Mouse (Mus musculus) urinary bladder, postnatal 10 days (tissue): Measurements from ENCODE around the gene Pak7.
A peak's percentile ranks its signal among the peaks of the same experiment; 100 is the strongest.

ENCODE experiments used
- DNase-seq: peaks from one replicate; pipeline ENCODE4 v3.0.0; 2022; ENCODE audit warnings: low spot score

Gene Pak7

DNA sequence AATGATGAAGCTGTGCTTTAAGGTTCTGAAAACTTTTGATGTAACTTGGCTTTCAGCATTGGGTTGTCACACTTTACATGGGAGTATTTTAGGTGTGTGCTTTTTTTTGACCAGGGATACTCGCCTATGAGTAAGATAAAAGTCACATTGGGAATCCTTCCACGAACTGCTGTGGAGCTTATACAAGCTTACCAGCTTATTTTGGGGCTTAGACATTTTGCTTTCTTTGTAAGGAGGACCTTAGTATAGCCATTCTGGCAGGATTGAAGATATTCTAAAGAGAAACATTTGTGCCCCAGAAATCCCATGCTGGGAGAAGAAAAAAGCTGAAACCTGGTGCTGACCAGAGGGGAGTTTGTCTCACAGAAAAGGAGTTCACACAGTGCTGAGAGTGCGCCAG lies 212.7 kb downstream of the Pak7 start:
- no peak for DNase-seq

DNA sequence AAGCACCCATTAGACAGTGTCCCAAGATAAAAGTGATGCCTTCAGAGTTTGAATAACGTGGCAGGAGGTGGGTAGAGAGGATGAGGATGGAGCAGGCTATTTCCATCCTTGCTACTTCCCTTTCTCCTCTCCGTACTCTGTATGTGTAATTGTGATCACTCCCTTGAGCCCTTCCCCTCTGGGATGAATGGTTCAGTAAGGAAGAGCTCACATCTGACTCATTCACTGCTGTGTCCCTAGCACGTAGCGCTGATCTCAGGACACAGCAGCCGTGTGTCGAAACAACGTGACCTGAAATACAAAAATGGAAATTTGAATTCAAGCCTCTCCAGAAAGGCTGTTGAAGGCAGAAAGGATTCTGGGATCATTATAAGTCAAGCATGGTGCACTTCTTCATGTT lies 237.0 kb downstream of the Pak7 start:
- DNase-seq = no peak

DNA sequence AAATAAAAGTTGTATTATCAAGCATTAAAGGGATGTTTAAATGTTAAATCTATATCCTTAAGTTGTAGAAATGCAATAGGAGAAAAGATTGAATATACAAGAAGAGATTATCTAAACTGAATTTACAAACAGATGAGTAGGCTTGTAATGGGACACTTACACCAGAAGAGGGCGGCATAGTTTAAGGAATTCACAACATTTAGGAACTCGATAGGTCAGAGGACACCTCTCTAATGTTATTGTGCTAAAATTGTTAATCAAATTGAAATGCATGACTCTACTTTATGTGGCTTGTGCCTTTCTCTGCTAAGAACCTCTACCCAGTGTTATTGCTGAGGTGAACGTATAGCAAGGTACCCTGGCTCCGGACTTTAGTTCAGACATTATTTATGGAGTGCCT lies 238.2 kb downstream of the Pak7 start:
- no peak for DNase-seq

DNA sequence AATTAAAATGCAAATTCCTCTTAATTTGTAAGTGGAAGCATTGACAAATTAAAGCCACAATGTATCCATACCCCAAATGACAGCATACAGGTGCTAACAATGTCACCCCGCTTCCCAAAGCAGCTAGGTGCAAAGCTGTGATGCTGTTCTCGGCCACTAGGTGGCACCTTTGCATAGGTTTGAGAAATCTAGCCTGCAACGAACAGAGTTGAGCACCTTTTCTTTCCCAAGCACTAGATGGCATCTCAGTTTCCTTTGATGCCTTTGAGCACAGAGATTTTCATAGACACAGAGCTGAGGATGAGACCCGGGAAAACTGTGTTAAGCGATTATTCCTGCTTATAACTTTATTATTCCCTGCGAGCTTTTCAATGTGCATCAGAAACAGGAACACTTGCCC lies 238.8 kb downstream of the Pak7 start:
- peak; percentile 20 for DNase-seq

DNA sequence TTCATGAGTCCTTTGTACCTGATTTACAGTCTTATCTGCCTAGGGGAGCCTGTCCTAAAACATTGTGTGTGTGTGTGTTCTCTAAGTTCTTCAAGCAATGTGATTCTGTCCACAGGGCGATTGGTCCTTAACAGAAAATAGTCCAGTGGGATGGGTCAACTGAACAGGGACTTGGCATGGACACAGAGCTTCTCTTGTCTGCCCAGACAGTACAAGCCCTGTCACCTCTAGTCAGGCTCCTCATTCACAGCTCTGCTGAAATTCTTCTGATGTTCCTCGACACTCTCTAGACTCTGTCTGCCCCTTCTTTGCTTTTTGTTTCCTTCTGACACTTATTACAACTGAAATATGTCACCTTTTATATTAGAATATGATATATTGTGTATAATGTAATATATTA lies 247.0 kb downstream of the Pak7 start:
- DNase-seq = no peak

DNA sequence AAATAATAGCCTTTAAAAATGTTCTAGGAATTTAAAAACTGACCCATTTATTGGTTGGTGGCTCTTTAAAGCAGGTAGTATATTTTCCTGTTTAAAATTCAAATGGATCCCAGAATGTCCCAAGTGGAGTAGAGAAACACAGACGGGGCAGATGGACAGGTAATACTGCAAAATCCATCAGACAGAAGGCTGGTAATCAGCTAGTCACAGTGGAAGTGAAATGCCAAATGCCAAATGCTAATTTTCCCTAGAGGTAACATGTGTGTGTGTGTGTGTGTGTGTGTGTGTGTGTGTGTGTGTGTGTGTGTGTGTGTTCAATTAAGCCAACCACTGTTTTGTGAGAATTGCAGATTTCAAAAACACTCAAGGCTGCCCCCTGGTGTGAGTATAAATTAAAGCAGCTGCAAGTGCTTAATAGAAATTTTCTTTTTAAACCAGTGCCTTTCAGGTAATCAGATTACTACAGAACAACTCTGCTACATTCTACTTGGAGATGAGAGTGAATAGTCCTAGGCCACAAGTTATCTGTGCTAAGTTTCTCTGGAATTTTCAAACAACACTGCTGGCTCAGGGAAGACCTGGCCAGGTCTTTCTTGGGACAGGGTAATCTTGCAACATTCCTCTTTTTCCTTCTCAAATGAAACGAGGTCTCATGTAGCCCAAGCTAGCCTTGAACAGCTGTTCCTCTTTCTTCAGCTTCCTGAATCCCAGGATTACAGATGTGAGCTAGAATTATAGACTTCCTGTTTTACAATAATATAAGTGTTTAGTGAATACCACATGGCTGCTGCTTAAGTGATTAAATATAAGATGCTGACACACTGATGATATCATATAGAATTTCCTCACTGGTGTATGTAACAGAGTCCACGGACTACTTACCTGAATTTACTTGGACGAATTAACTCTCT lies 248.4 kb downstream of the Pak7 start:
- DNase-seq = no peak

DNA sequence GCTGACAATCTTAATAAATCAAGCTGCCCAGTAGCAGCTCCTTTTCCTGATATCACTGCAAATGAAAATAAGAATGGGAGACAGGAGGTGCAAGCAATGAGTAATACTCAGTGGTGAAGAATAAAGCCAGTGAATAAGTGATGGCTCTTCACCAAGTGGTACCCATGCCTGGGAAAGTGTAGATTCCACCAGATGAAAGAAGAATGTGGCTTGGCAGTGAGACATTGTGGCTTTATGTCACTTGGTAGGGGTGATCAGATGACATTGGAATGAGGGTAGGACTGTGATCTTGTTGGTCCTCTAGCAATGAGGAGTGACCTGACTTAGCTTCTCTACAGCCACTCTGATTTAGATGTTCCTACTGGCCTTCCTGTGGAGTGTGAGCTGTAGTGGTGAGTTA lies 249.3 kb downstream of the Pak7 start:
- DNase-seq = no peak

DNA sequence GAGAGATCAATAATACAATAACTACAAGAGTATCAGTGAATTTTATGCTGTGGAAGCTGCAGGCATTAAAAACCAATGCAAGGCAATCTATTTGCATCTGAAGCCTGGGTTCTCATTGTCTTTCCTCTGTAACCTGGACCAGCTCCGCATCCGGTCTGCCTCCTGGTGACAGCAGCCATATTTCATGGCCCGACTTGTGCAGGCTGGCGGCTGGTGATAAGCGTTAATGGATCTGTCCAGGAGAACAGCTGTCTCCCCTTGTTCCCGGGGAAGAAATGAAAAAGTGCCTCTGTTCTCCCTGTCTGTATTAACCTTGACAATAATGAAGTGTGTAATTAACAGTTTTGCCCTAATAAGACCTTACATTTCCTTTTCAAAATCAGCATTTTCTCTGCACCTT lies 265.9 kb downstream of the Pak7 start:
- no peak for DNase-seq

DNA sequence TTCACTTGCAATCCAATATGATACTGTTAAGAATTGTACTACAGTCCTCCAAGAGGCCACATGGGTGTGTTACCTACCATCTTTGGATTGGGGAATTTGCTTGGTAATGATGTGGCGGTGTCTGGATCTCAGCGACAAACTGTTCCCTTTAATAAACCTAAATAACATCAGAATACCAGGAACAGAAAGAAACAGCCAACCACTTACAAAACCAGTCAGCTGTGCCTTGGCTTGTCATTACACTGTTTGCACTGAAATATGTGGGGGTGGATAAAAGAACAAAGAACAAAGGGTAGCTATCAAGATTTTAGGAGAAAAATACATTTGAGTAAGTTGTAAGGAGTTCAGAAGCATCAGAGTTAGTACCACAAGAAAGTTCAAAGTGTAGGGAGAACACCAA lies 269.8 kb downstream of the Pak7 start:
- no peak for DNase-seq

DNA sequence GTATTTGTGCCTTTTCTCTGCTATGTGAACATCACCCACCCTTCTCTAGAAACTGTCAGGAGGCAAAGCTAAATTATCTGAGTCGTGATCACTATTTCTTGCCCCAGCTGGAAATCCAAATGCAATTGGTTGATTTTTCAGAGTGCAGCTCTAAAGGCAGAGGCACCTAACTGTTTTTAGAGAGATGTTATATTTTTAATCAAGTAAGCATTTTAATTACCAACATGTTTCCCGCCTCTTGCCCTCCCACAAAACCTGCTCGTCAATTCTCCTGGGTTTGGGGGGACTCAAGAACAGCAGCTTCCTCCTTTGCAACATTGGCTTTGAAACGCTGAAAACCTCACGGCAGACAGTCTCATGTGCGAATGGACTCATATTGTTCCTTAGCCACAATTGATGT lies 274.4 kb downstream of the Pak7 start:
- no peak for DNase-seq

DNA sequence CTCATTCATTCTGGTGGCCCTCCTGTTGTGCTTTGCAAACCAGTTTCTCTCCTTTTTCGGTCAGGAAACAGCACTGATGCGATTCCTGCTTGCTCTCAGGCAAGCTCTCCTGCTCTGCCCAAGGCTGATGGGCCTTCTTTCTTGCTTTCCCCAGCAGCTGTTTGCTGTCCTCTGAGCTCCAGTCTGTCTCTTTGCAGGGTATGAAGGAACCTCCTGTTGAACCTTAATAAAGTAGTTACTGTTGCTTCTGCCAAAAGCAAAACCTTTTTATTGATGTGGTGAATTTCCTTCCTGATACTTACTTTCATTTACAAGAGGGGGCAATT lies 278.8 kb downstream of the Pak7 start:
- DNase-seq = no peak

DNA sequence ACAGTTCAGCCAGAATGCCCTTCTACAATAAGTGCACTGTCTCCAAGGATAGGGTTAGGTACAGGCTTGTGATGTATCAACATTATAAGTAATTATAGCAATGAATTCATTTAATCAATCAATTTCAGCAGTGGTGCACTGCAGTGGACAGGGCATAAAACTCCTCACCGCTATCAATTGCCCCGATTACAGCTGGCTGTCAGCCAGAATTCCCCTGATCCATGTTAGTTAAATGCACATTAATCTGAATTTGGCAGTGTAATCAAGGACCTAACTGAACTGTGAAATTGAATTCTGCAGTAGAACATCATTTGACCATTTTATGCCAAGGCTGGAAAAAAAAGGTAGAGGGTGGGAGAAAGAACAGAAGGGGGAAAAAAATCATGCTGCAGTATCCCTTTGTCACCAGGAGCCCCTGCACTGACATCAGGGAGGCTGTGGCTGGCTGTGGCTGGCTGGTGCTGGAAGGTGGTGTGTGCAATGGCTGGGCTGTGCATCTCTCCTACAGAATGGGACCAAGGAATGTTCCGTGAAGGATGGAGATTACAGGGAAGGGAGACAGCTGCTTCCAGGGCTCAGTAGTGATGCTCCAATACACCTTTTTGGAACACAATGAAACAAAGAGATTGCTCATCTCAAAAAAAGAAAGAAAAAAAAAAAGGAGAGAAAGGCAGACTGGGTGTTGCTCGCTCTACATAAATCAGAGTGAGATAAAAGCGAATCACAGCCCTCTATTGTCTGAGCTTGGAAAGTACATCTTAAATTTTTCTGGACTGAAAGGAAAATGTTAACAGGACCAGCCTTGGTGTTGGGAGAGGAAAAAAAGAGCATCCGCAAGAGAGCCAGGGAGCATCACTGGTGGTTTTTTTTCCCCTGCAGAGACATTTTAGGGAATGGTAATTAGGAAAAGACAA lies 279.4 kb downstream of the Pak7 start:
- DNase-seq = no peak

DNA sequence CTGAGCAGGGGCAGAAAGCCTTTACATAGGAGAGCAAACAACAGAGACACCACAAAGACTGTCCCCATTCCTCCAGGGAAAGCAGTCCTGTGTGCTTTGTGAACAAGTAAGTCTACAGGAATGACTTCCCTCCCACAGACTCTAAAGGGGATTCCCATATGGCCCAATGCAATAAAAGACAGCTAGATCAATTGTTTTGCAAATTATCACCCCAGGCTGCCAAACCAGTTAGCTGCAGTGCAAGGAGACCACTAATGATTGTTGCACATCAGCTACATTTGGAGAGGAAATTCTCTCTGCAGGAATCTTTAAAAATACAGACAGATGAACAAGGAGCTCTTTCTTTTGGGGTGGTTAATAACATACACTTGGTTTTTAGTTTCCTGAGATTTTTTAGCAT lies 280.2 kb downstream of the Pak7 start:
- DNase-seq = no peak

DNA sequence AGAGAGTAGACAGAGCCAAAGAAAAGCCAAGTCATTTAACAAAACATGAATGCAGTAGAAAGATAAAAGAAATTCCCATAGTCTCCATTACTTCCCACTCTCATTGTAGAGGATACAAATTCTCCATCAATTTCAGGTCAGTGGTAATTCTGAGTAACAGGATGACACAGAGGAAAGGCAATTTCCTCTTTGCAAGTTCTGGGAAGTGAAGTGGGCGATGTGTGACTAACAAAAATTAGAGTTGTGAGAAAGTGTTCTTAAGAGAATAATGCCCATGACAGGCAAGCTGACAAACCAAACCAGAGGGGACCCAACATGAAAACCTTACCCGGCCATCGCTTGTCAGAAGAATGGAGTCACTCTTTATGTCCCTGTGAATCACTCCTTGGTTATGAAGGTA lies 290.6 kb downstream of the Pak7 start:
- no peak for DNase-seq

DNA sequence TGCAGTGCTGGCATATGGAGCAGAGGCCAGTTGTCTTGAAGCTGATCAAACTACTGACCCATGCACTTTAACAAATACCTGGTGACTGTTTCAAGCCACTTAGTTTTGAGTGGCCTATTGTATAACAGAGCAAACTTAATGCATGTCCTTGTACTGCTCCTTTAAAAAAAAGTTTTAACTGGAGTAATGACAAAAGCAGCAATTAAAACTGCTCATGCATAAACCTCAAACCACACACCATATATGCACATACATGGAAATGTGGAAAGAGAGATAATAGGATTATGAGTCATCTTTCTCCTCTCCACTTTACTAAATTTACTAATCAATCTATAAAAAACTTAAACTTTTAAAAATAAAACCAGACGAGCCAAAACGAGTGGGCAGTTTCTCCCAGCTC lies 291.8 kb downstream of the Pak7 start:
- no peak for DNase-seq

DNA sequence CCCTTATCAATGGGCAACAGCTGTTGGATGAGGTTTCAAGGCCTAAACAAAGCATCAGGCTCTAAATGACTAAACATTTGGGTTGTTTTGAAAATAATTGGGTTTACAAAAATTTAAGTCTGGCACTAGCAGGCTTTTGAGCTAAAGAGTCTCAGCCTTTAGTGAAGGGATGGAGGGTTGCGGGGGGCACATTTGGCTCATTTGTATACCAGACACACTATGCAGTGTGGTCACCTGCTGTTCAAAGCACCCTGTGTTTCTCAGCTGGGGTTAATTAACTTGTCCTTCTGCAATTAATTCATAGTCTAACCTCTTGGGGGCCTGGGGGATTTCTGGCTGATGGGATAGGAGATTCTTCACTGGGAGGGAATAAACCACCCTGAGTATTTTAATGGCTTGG lies 323.4 kb downstream of the Pak7 start:
- DNase-seq = no peak

DNA sequence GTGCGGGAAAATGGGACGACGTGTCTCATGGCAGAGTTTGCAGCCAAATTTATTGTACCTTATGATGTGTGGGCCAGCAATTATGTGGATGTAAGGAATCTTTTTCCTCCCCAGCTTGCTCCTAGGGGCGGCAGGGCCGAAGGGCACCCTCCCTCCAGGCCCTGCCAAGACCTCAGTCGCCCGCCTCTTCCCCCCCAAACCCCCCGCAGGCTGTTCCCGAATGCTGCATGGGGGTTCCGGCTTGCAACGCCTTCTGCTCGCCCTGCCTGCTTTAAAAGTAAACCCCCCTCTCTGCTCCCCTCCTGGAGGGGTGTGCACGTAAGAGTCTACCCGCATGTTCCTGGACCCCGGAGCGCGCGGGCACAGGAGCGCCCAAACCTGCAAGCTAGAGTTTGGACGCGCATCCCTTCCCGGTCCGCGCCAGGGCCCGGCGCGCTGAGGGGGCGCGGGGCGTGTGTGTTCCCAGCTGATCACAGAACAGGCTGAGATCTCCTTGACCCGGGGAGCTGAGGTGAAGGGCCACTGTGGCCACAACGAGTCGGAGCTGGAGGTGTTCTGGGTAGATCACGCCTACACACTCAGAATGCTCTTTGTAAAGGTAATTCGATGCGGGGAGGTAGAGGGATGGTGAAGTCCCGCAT lies 328.6 kb downstream of the Pak7 start:
- DNase-seq = no peak

DNA sequence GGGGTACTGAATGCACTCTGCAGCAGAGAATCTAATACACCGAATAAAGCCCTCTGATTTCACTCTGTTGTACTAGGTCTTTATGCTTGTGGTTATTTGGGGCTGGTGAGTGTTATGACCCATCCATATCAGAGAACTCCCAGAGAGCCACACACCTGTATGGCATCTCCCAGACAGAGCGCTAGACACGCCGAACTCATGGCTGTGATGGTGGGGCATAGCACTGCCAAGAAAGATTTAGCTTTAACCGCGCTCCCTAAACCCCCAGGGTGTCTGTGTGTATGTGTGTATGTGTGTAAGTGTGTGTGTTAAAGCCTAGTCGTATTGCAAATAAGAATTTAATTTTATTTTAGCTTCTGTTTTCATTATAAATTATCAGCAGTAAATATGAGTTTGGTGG lies 329.4 kb downstream of the Pak7 start:
- no peak for DNase-seq

DNA sequence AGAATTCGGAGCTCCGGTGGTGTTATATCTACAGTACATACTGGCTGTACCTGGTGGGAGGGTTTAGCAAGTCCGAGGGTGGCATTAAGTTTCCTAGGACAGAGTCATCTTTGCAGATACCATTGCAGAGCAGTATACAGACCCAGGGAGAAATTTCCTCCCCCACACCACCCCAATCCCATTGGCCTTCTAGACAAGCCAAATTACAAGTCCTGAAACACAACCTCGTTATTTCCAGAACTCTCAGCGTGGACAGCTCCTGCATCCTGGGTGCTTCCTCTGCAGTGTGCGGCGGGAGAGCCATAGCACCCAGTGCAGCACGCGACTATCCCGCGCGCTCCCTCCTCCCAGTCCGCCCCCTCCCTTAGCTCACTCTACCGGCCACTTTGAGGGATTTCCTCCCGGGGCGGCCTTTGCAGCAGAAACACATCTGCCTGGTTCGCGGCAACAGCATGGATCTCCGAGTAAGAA lies 329.9 kb downstream of the Pak7 start:
- no peak for DNase-seq

DNA sequence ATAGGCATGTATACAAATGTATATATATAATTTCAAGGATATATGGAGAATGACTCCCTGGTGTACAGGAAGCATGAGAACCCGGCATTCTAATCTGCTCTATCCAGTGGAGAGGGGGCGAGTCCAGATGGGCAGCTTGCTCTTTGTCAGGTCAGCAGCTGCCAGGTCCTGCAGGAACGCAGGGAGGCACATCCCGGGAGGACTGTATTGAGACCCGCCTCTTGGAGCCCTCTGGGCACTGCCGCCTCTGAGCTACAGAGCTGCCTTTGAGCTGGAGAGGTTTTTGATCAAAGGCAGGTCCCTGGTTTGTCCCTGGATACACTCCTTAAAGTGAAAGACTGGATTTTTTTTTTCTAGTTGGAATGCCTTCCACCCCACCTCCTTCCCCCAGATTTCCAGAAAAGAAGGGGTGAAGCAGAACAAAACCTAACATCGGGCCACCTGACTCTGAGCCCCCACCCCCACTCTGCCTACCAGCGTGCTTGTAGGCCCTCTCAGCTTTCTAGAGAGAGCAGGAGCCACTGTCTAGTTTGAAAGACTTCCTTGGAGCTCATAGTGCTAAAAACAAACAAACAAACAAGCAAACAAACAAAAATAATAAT lies 336.0 kb downstream of the Pak7 start, which contains the start of gene Lamp5:
Gene Lamp5, plus strand, starts transcription at position 552 of the 602 bp plus-strand sequence.
- no peak for DNase-seq

DNA sequence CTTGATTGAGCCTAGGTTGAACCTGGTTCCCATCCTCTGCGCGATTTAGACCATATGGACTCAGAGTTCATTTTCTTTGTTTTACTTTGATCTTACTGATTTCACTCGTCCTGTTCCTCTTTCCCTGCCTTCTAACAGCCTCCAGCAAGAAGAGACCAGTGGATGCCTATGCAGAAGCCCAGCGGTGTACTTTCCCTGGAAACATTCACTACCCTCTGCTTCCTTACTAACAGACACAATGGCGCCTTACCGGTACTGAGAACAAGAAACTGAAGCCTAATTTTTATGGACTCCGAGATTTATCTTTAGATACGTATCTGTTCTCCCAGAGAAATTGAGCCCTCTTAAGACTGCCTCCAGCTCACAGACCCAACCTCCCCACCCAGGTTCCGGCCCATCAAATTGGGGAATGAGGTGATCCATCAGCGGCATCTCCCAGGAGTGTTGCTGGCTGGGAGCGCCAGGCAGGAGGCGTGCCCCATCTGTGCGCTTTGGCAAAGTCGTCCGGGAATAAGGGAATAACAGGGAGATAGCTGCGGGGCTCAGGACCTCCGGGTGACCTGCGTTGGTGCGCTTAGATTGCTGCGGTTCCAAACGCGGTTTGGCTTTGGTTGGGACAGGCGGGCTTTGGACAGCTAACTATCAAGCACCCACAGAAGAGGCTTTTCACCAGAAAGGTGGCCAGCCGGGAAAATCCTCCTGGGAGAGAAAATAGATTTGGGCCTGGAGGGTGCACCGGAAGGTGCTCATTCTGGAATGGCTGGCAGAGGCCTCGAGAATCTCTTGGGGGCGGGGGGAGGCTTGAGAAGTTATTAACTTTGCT lies 336.8 kb downstream of the Pak7 start:
- DNase-seq = no peak
